Mouse (Mus musculus) cerebellum, adult 2 months (tissue): ENCODE results near the gene Ankrd6.

Source experiments
- CTCF ChIP-seq: fragments of 200-500 bp; IDR thresholded peaks from 2 replicates; pipeline ENCODE4 v1.5.1; 2011; ENCODE audit warnings: low read depth, mild to moderate bottlenecking, control low read depth, low read length, moderate library complexity, borderline replicate concordance; ENCODE audit not compliant: insufficient read depth
- POLR2A ChIP-seq: fragments of 200-500 bp; IDR thresholded peaks from 2 replicates; pipeline ENCODE4 v1.6.1; 2011; ENCODE audit warnings: low read length, control low read depth, borderline replicate concordance; ENCODE audit not compliant: insufficient read depth

DNA sequence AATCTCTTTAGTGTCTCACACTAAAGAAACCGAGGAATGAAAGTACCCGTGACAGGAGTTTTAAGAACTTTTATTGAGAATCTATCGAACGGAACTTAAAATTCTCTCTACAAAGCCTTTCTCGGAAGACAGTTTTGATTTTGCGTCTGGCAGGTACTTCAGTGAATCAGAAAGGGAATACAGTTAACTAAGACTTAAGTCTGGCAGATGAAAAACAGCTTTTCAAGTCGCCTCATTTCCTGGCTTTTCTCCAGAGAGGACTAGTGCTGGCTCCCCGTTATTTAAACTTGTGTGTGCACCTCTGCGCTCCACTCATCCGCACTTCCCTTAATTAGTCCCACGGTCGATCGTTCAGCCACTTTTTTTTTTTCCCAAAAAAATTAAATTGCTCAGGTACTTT is 33.6 kb upstream of the Ankrd6 start:
- TF ChIP-seq CTCF: no peak
- TF ChIP-seq POLR2A: no peak
